Comparison of ENCODE assay signal across 19 mouse cellular contexts in genomic region chr10:30167700-30168099, GRCm38 (mm10). TPM values are rescaled to one million over a fixed set of nuclear protein-coding genes. Genes with fewer than 3 reads are reported as not detected.
A peak's percentile ranks its signal among the peaks of the same experiment; 100 is the strongest.
DNase-seq lines count a peak whose midpoint lies in the region; ATAC-seq and TF ChIP-seq lines count a peak whose summit lies in the region.
"Had no signal": no experiment of that assay in that cellular context is flagged by ENCODE, and none has a peak within 500 bp of the region (broad histone marks: within the 10 kb centered on the region; RNA-seq: fewer than 3 reads in every experiment).

No protein-coding gene starts in this region.

- no peak overlapping the region for H3K27ac ChIP-seq in kidney, postnatal 0 days
- H3K27ac ChIP-seq in lung, embryonic 16.5 days (ENCODE audit: low read length) = no peak overlapping the region
- no peak overlapping the region for H3K27ac ChIP-seq in limb, embryonic 14.5 days (replicated peaks; ENCODE audit: low read depth, low read length)
- H3K27ac ChIP-seq: embryonic facial prominence, embryonic 12.5 days; forebrain, embryonic 12.5 days; hindbrain, embryonic 10.5 days; hindbrain, embryonic 15.5 days had no signal

- no peaks in the 10 kb centered on the region for H3K27me3 ChIP-seq in kidney, postnatal 0 days (ENCODE audit: insufficient read depth, low read length)
- H3K27me3 ChIP-seq in lung, embryonic 16.5 days (ENCODE audit: control insufficient read depth, insufficient read depth, low read depth, low read length) = no peaks in the 10 kb centered on the region
- H3K27me3 ChIP-seq in limb, embryonic 14.5 days (ENCODE audit: control insufficient read depth, insufficient read depth, low read length) = no peaks in the 10 kb centered on the region
- H3K27me3 ChIP-seq: embryonic facial prominence, embryonic 12.5 days; forebrain, embryonic 12.5 days; heart, embryonic 12.5 days; hindbrain, embryonic 15.5 days had no signal

- WGBS in kidney, postnatal 0 days = 52% methylated on average over 4 of the region's 4 CpGs
- 61% methylated on average over 4 of the region's 4 CpGs for WGBS in lung, embryonic 16.5 days
- WGBS in limb, embryonic 14.5 days = 27% methylated on average over 4 of the region's 4 CpGs

- H3K9me3 ChIP-seq in kidney, postnatal 0 days (replicated peaks; ENCODE audit: low read length) = no peaks in the 10 kb centered on the region
- H3K9me3 ChIP-seq in lung, embryonic 16.5 days (ENCODE audit: control insufficient read depth, low read length) = no peaks in the 10 kb centered on the region
- no peaks in the 10 kb centered on the region for H3K9me3 ChIP-seq in limb, embryonic 14.5 days (ENCODE audit: control insufficient read depth, low read length)
- H3K9me3 ChIP-seq: embryonic facial prominence, embryonic 12.5 days; forebrain, embryonic 12.5 days; heart, embryonic 12.5 days; hindbrain, embryonic 10.5 days; hindbrain, embryonic 15.5 days had no signal

- TF ChIP-seq CTCF in kidney, postnatal 0 days (IDR thresholded peaks at IDR 0.05; ENCODE audit: low read depth) = no peak

- no peaks in the 10 kb centered on the region for H3K4me1 ChIP-seq in kidney, postnatal 0 days (replicated peaks; ENCODE audit: insufficient read depth, low read length)
- no peaks in the 10 kb centered on the region for H3K4me1 ChIP-seq in lung, embryonic 16.5 days (replicated peaks; ENCODE audit: control insufficient read depth, insufficient read depth, low read length)
- H3K4me1 ChIP-seq in limb, embryonic 14.5 days (ENCODE audit: control insufficient read depth, insufficient read depth, low read length) = no peaks in the 10 kb centered on the region
- H3K4me1 ChIP-seq: embryonic facial prominence, embryonic 12.5 days; forebrain, embryonic 12.5 days; heart, embryonic 12.5 days; hindbrain, embryonic 10.5 days; hindbrain, embryonic 15.5 days had no signal

- peak; percentile 11 for DNase-seq in kidney, postnatal 0 days (ENCODE audit: low spot score)
- no peak for DNase-seq in kidney, adult 9 months
- DNase-seq in lung, postnatal 4 days = no peak
- DNase-seq in embryo, embryonic 10.5 days (ENCODE audit: low spot score) = peak; percentile 2
- DNase-seq in limb, embryonic 14.5 days (ENCODE audit: low spot score) = peak; percentile 72
- DNase-seq in retina, embryonic 14.5 days (ENCODE audit: low spot score) = no peak
- no peak for DNase-seq in thymus, postnatal 10 days (ENCODE audit: low spot score in 2 of 2)
- DNase-seq: adrenal gland, adult 8-10 months; adrenal gland, postnatal 36 days; cerebellum, adult 2 months; cerebellum, postnatal 10 days; gastrocnemius, postnatal 14 days had no signal

- TF ChIP-seq POLR2A in limb, embryonic 14.5 days (IDR thresholded peaks at IDR 0.05; ENCODE audit: borderline replicate concordance, extremely low read depth, insufficient read depth, insufficient read length) = no peak

- no peak overlapping the region for H3K4me2 ChIP-seq in kidney, postnatal 0 days (ENCODE audit: low read length)
- no peak overlapping the region for H3K4me2 ChIP-seq in lung, embryonic 16.5 days (ENCODE audit: low read depth, low read length)
- no peak overlapping the region for H3K4me2 ChIP-seq in limb, embryonic 14.5 days (replicated peaks; ENCODE audit: low read depth, low read length, severe bottlenecking)
- H3K4me2 ChIP-seq: embryonic facial prominence, embryonic 12.5 days; forebrain, embryonic 12.5 days; heart, embryonic 12.5 days; hindbrain, embryonic 15.5 days had no signal

- H3K36me3 ChIP-seq in kidney, postnatal 0 days (ENCODE audit: insufficient read depth, low read length) = no peaks in the 10 kb centered on the region
- no peaks in the 10 kb centered on the region for H3K36me3 ChIP-seq in lung, embryonic 16.5 days (ENCODE audit: control insufficient read depth, insufficient read depth, low read length)
- no peaks in the 10 kb centered on the region for H3K36me3 ChIP-seq in limb, embryonic 14.5 days (ENCODE audit: control insufficient read depth, insufficient read depth, low read length)
- H3K36me3 ChIP-seq: embryonic facial prominence, embryonic 12.5 days; forebrain, embryonic 12.5 days; heart, embryonic 12.5 days; hindbrain, embryonic 10.5 days; hindbrain, embryonic 15.5 days had no signal

- H3K4me3 ChIP-seq in kidney, postnatal 0 days (replicated peaks; ENCODE audit: low read depth, low read length) = no peak overlapping the region
- no peak overlapping the region for H3K4me3 ChIP-seq in lung, embryonic 16.5 days (ENCODE audit: low read length)
- H3K4me3 ChIP-seq in limb, embryonic 14.5 days (replicated peaks; ENCODE audit: low read length) = no peak overlapping the region
- H3K4me3 ChIP-seq: embryonic facial prominence, embryonic 12.5 days; forebrain, embryonic 12.5 days; heart, embryonic 12.5 days; hindbrain, embryonic 10.5 days; hindbrain, embryonic 15.5 days had no signal

- H3K9ac ChIP-seq in kidney, postnatal 0 days (ENCODE audit: low read depth, low read length) = no peak overlapping the region
- H3K9ac ChIP-seq in lung, embryonic 16.5 days (ENCODE audit: low read length) = no peak overlapping the region
- no peak overlapping the region for H3K9ac ChIP-seq in limb, embryonic 14.5 days (ENCODE audit: low read depth, low read length, severe bottlenecking)
- H3K9ac ChIP-seq: embryonic facial prominence, embryonic 12.5 days; forebrain, embryonic 12.5 days; heart, embryonic 12.5 days; hindbrain, embryonic 15.5 days had no signal

- ATAC-seq in kidney, postnatal 0 days (replicated peaks; ENCODE audit: low FRiP score, low read depth) = no peak
- peak; percentile 65; the same call in 1 of the 2 replicates for ATAC-seq in lung, embryonic 16.5 days (ENCODE audit: low read depth)
- peak; percentile 53; the same call in 1 of the 2 replicates for ATAC-seq in limb, embryonic 14.5 days (ENCODE audit: low FRiP score, low read depth)
- ATAC-seq: forebrain, embryonic 16.5 days had no signal

RNA-seq across cellular contexts. Expression of gene Cenpw, which starts 32.7 kb away (rescaled TPM):
- 31.9 and 36.0 TPM in 2 replicates for polyA plus RNA-seq in kidney, postnatal 0 days (2015; fragmentation: Nextera tagmentation; extraction: Ambion mirVana)
- polyA plus RNA-seq in lung, embryonic 16.5 days (2015; fragmentation: Nextera tagmentation; extraction: Ambion mirVana) = 39.6 and 40.9 TPM in 2 replicates
- 14.5 and 18.2 TPM in 2 replicates for polyA plus RNA-seq in limb, embryonic 14.5 days (2012; rRNA removed)
- 33.4 and 35.3 TPM in 2 replicates for polyA plus RNA-seq in limb, embryonic 14.5 days (2014; fragmentation: Nextera tagmentation; extraction: Ambion mirVana)

Comparison
In these comparisons a context has a peak if more than half of its experiments do, and no peak if none do; other contexts are left out.
1. DNase-seq: peak in kidney, postnatal 0 days (single experiment), embryo, embryonic 10.5 days (single experiment) and limb, embryonic 14.5 days (single experiment); none in kidney, adult 9 months (single experiment), lung, postnatal 4 days (0 of 2), retina, embryonic 14.5 days (single experiment) and thymus, postnatal 10 days (0 of 2).